Mouse (Mus musculus) neural tube, embryonic 13.5 days (tissue): Measurements from ENCODE around the gene Cep250. TPM values are rescaled to one million over a fixed set of nuclear protein-coding genes. Genes with fewer than 3 reads are reported as not detected.

Experiments used
- ATAC-seq: fragments of 200-750 bp; cut with Nextera tagmentation; 2 replicates; pipeline ENCODE4 v1.8.0; 2017; ENCODE audit warnings: low read depth, mild to moderate bottlenecking, moderate TSS enrichment, moderate library complexity
- H3K27ac ChIP-seq: fragments of 300-500 bp; sonication (generic); replicated peaks from 2 replicates; pipeline ENCODE4 v1.5.1; 2015; ENCODE audit warnings: moderate library complexity, mild to moderate bottlenecking, inconsistent platforms
- H3K27me3 ChIP-seq: fragments of 300-500 bp; sonication (generic); 2 replicates; pipeline ENCODE4 v1.6.1; 2015; ENCODE audit warnings: mild to moderate bottlenecking, inconsistent platforms
- H3K36me3 ChIP-seq: fragments of 300-500 bp; sonication (generic); 2 replicates; pipeline ENCODE4 v1.6.1; 2015; ENCODE audit warnings: mild to moderate bottlenecking, inconsistent platforms
- H3K4me1 ChIP-seq: fragments of 300-500 bp; sonication (generic); replicated peaks from 2 replicates; pipeline ENCODE4 v1.6.1; 2015; ENCODE audit warnings: inconsistent platforms
- H3K4me2 ChIP-seq: fragments of 300-500 bp; sonication (generic); 2 replicates; pipeline ENCODE4 v1.6.1; 2015; ENCODE audit warnings: inconsistent platforms, mild to moderate bottlenecking, moderate library complexity
- H3K4me3 ChIP-seq: fragments of 300-500 bp; sonication (generic); 2 replicates; pipeline ENCODE4 v1.5.1; 2015; ENCODE audit warnings: mild to moderate bottlenecking, inconsistent platforms
- H3K9ac ChIP-seq: fragments of 300-500 bp; sonication (generic); 2 replicates; pipeline ENCODE4 v1.6.1; 2015; ENCODE audit warnings: moderate library complexity, mild to moderate bottlenecking, inconsistent platforms
- H3K9me3 ChIP-seq: fragments of 300-500 bp; sonication (generic); 2 replicates; pipeline ENCODE4 v1.6.1; 2016; ENCODE audit warnings: inconsistent platforms
- WGBS: fragments of 180-500 bp; shearing (Covaris S2); methylation state at CpG from one replicate; pipeline ENCODE4 v1.1.7; 2015; 5-methylcytosine and 5-hydroxymethylcytosine counted together
- polyA plus RNA-seq: library from polyadenylated mRNA; unstranded; fragments of >200 nt; fragmentation: Nextera tagmentation; extraction: Ambion mirVana; gene quantifications from 2 replicates; pipeline ENCODE4 v1.2.1, GENCODE M21; 2015

The Cep250 gene
- polyA plus RNA-seq, 1 experiment from 2014 or later = 13.6 TPM

GRCm38 (mm10) chr2:155944685-155945084 lies 11.6 kb upstream of the Cep250 start:
- Histone ChIP-seq H3K36me3 (no peaks in the 10 kb centered on the region), H3K9ac (peak overlapping the region; percentile 45), H3K4me2 (0 out of 2 replicates have a peak overlapping the region, but pooled peaks have one; percentile 14)

GRCm38 (mm10) chr2:155945124-155945523 lies 11.1 kb upstream of the Cep250 start, which contains the start of gene Gdf5:
TSS of gene Gdf5 (minus strand) at chr2:155945367.
- H3K4me2 ChIP-seq = peak within 1 kb of the TSS; percentile 33; the same call in 1 of the 2 replicates
- no peak for ATAC-seq
- no peaks in the 10 kb centered on the region for H3K36me3 ChIP-seq
- no peaks in the 10 kb centered on the region for H3K9me3 ChIP-seq
- H3K9ac ChIP-seq = peak within 1 kb of the TSS; percentile 45
- WGBS = 51% methylated on average over 13 of the region's 13 CpGs
- no peak within 1 kb of the TSS for H3K4me3 ChIP-seq
- H3K27ac ChIP-seq = 0 out of 2 replicates have a peak within 1 kb of the TSS, but pooled peaks have one; percentile 9
- H3K27me3 ChIP-seq = no peaks in the 10 kb centered on the region
- H3K4me1 ChIP-seq = peaks cover 69% of the 10 kb centered on the region

More at GRCm38 (mm10) chr2:155944685-155945084, 11.6 kb upstream of the Cep250 start:
- 86% methylated on average over 4 of the region's 4 CpGs for WGBS
- Histone ChIP-seq H3K4me1 (peaks cover 66% of the 10 kb centered on the region), H3K9me3 (no peaks in the 10 kb centered on the region), H3K27ac (0 out of 2 replicates have a peak overlapping the region, but pooled peaks have one; percentile 9), H3K27me3 (no peaks in the 10 kb centered on the region), H3K4me3 (no peak overlapping the region)
- ATAC-seq = no peak

GRCm38 (mm10) chr2:155945580-155945979 lies 10.7 kb upstream of the Cep250 start:
- peaks cover 67% of the 10 kb centered on the region for H3K4me1 ChIP-seq

GRCm38 (mm10) chr2:155946069-155946468 lies 10.2 kb upstream of the Cep250 start:
- WGBS = 4% methylated on average over 7 of the region's 7 CpGs
- H3K9ac ChIP-seq = no peak overlapping the region
- no peak for ATAC-seq
- H3K36me3 ChIP-seq = no peaks in the 10 kb centered on the region
- peaks cover 65% of the 10 kb centered on the region for H3K4me1 ChIP-seq
- H3K9me3 ChIP-seq = no peaks in the 10 kb centered on the region
- H3K27me3 ChIP-seq = no peaks in the 10 kb centered on the region
- no peak overlapping the region for H3K4me3 ChIP-seq
- no peak overlapping the region for H3K4me2 ChIP-seq
- no peak overlapping the region for H3K27ac ChIP-seq

More at GRCm38 (mm10) chr2:155945580-155945979, 10.7 kb upstream of the Cep250 start:
- no peak overlapping the region for H3K9ac ChIP-seq
- H3K27ac ChIP-seq = no peak overlapping the region
- no peaks in the 10 kb centered on the region for H3K36me3 ChIP-seq
- H3K4me2 ChIP-seq = no peak overlapping the region
- 51% methylated on average over 5 of the region's 5 CpGs for WGBS
- no peaks in the 10 kb centered on the region for H3K9me3 ChIP-seq
- H3K27me3 ChIP-seq = no peaks in the 10 kb centered on the region
- ATAC-seq = no peak
- H3K4me3 ChIP-seq = no peak overlapping the region

- no peak for ATAC-seq
- Histone ChIP-seq H3K36me3 (no peaks in the 10 kb centered on the region), H3K9me3 (no peaks in the 10 kb centered on the region), H3K4me3 (no peak overlapping the region), H3K4me2 (no peak overlapping the region), H3K27ac (no peak overlapping the region), H3K27me3 (no peaks in the 10 kb centered on the region), H3K9ac (no peak overlapping the region), H3K4me1 (peaks cover 65% of the 10 kb centered on the region)
- WGBS = 16% methylated on average over 4 of the region's 4 CpGs
These were observed 9.8 kb upstream of the Cep250 start for GRCm38 (mm10) chr2:155946499-155946898.

GRCm38 (mm10) chr2:155947390-155948002 lies 8.8 kb upstream of the Cep250 start:
- Histone ChIP-seq H3K4me1 (peaks cover 65% of the 10 kb centered on the region), H3K4me3 (no peak overlapping the region), H3K9ac (no peak overlapping the region), H3K36me3 (no peaks in the 10 kb centered on the region), H3K27ac (no peak overlapping the region), H3K27me3 (no peaks in the 10 kb centered on the region), H3K4me2 (no peak overlapping the region), H3K9me3 (no peaks in the 10 kb centered on the region)
- 66% methylated on average over 5 of the region's 5 CpGs for WGBS
- no peak for ATAC-seq

- ATAC-seq = peak; percentile 57
- no peaks in the 10 kb centered on the region for H3K9me3 ChIP-seq
- no peaks in the 10 kb centered on the region for H3K36me3 ChIP-seq
- H3K27me3 ChIP-seq = peaks cover 6% of the 10 kb centered on the region
- peaks cover 50% of the 10 kb centered on the region for H3K4me1 ChIP-seq
- H3K9ac ChIP-seq = no peak overlapping the region
- no peak overlapping the region for H3K4me2 ChIP-seq
- peak overlapping the region; percentile 39 for H3K27ac ChIP-seq
- H3K4me3 ChIP-seq = no peak overlapping the region
- 6% methylated on average over 6 of the region's 6 CpGs for WGBS
These were observed 6.9 kb upstream of the Cep250 start for GRCm38 (mm10) chr2:155949362-155949761.

- Histone ChIP-seq H3K36me3 (no peaks in the 10 kb centered on the region), H3K9ac (no peak overlapping the region), H3K4me1 (peaks cover 27% of the 10 kb centered on the region), H3K27me3 (peaks cover 6% of the 10 kb centered on the region), H3K9me3 (no peaks in the 10 kb centered on the region), H3K4me2 (no peak overlapping the region), H3K4me3 (no peak overlapping the region), H3K27ac (no peak overlapping the region)
- no peak for ATAC-seq
These were observed 4.3 kb upstream of the Cep250 start for GRCm38 (mm10) chr2:155952006-155952405.

- ATAC-seq = no peak
- no peak overlapping the region for H3K4me3 ChIP-seq
- peaks cover 25% of the 10 kb centered on the region for H3K36me3 ChIP-seq
- no peak overlapping the region for H3K27ac ChIP-seq
- 89% methylated on average over 5 of the region's 5 CpGs for WGBS
- H3K4me2 ChIP-seq = no peak overlapping the region
- peaks cover 24% of the 10 kb centered on the region for H3K4me1 ChIP-seq
- no peaks in the 10 kb centered on the region for H3K9me3 ChIP-seq
- H3K9ac ChIP-seq = no peak overlapping the region
- no peaks in the 10 kb centered on the region for H3K27me3 ChIP-seq
These were observed 3.7 kb downstream of the Cep250 start for GRCm38 (mm10) chr2:155959981-155960380.

- Histone ChIP-seq H3K9me3 (no peaks in the 10 kb centered on the region), H3K27me3 (no peaks in the 10 kb centered on the region), H3K4me3 (no peak overlapping the region), H3K4me2 (no peak overlapping the region), H3K27ac (no peak overlapping the region; the same call in 1 of the 2 replicates), H3K9ac (no peak overlapping the region), H3K36me3 (peaks cover 43% of the 10 kb centered on the region), H3K4me1 (peaks cover 23% of the 10 kb centered on the region)
- 64% methylated on average over 10 of the region's 10 CpGs for WGBS
- no peak for ATAC-seq
These were observed 5.6 kb downstream of the Cep250 start for GRCm38 (mm10) chr2:155961862-155962261.

- Histone ChIP-seq H3K9me3 (no peaks in the 10 kb centered on the region), H3K9ac (no peak overlapping the region), H3K27me3 (no peaks in the 10 kb centered on the region), H3K36me3 (peaks cover 54% of the 10 kb centered on the region), H3K4me2 (no peak overlapping the region), H3K4me3 (no peak overlapping the region), H3K27ac (peak overlapping the region; percentile 65), H3K4me1 (peaks cover 13% of the 10 kb centered on the region)
- 0 out of 2 replicates have a peak, but pooled peaks have one; percentile 19 for ATAC-seq
- 42% methylated on average over 1 of the region's 1 CpGs for WGBS
These were observed 6.7 kb downstream of the Cep250 start for GRCm38 (mm10) chr2:155962991-155963390.

- no peak for ATAC-seq
These were observed 17.1 kb downstream of the Cep250 start for GRCm38 (mm10) chr2:155973348-155973747.

More at GRCm38 (mm10) chr2:155973348-155973747, 17.1 kb downstream of the Cep250 start:
- Histone ChIP-seq H3K36me3 (peaks cover 90% of the 10 kb centered on the region), H3K9me3 (no peaks in the 10 kb centered on the region), H3K4me2 (no peak overlapping the region), H3K4me3 (no peak overlapping the region), H3K9ac (no peak overlapping the region), H3K27ac (no peak overlapping the region), H3K4me1 (no peaks in the 10 kb centered on the region), H3K27me3 (no peaks in the 10 kb centered on the region)
- WGBS = 88% methylated on average over 6 of the region's 6 CpGs
